Mouse (Mus musculus) CH12.LX (cell line): ENCODE measurements around the gene Brca1. TPM values are rescaled to one million over a fixed set of nuclear protein-coding genes. Genes with fewer than 3 reads are reported as not detected.

Experiments
- DNase-seq: peaks from one replicate; pipeline ENCODE4 v3.0.0-alpha.2; 2013; ENCODE audit errors: extremely low read depth
- H3K27ac ChIP-seq: 2 replicates; pipeline ENCODE4 v1.5.1; 2012; ENCODE audit warnings: low read depth, mild to moderate bottlenecking, control low read depth, moderate library complexity; ENCODE audit not compliant: insufficient read depth
- H3K27me3 ChIP-seq: replicated peaks from 2 replicates; pipeline ENCODE3; 2012; ENCODE audit warnings: inconsistent platforms
- H3K36me3 ChIP-seq, 2 experiments: replicated peaks in 1 of 2; 2 replicates each; pipeline versions ENCODE3 to v1.6.1; 2012; ENCODE audit warnings: inconsistent platforms in 1 of 2, low read length in 1 of 2, mild to moderate bottlenecking in 1 of 2, mixed read lengths in 1 of 2, moderate library complexity in 1 of 2; ENCODE audit not compliant: control insufficient read depth in 1 of 2, insufficient read depth in 1 of 2
- H3K4me1 ChIP-seq, 2 experiments: 2 replicates each; pipeline ENCODE4 v1.6.1; 2012; ENCODE audit warnings: inconsistent platforms in 1 of 2, moderate library complexity in 1 of 2; ENCODE audit not compliant: insufficient read depth in 2 of 2, control insufficient read depth in 1 of 2
- H3K4me2 ChIP-seq: 2 replicates; pipeline ENCODE4 v1.6.1; 2012; ENCODE audit warnings: low read depth, mild to moderate bottlenecking, control low read depth; ENCODE audit not compliant: poor library complexity, insufficient read depth, severe bottlenecking
- H3K4me3 ChIP-seq, 3 experiments: fragments of 150-350 bp in 1 of 3; sonication (generic) in 1 of 3; replicated peaks in 1 of 3; 2 replicates each; pipeline versions ENCODE3 to v1.5.1; 2011 to 2012; ENCODE audit warnings: low read depth in 2 of 3, low read length in 2 of 3, mild to moderate bottlenecking in 2 of 3, moderate library complexity in 2 of 3, control low read depth in 1 of 3, improper control_type of control experiment in 1 of 3, inconsistent platforms in 1 of 3, mixed read lengths in 1 of 3; ENCODE audit not compliant: poor library complexity in 1 of 3
- H3K79me2 ChIP-seq: replicated peaks from 2 replicates; pipeline ENCODE4 v1.6.1; 2012; ENCODE audit warnings: mild to moderate bottlenecking, moderate library complexity; ENCODE audit not compliant: control insufficient read depth, poor library complexity, insufficient read depth, severe bottlenecking; ENCODE audit errors: extremely low read depth
- H3K9ac ChIP-seq: 2 replicates; pipeline ENCODE4 v1.6.1; 2012; ENCODE audit warnings: low read depth, mild to moderate bottlenecking, control low read depth, moderate library complexity; ENCODE audit not compliant: insufficient read depth
- H3K9me3 ChIP-seq: replicated peaks from 2 replicates; pipeline ENCODE3; 2012; ENCODE audit warnings: low read length, inconsistent platforms, mixed read lengths
- BHLHE40 ChIP-seq: IDR thresholded peaks from 2 replicates; pipeline ENCODE4 v1.6.1; 2011; ENCODE audit warnings: mild to moderate bottlenecking, low read depth, low read length, improper control_type of control experiment
- CHD1 ChIP-seq: IDR thresholded peaks from 2 replicates; pipeline ENCODE4 v1.6.1; 2012; ENCODE audit warnings: low read depth, low read length, improper control_type of control experiment, inconsistent platforms
- CHD2 ChIP-seq: IDR thresholded peaks from 2 replicates; pipeline ENCODE4 v1.6.1; 2011; ENCODE audit warnings: low read length, improper control_type of control experiment
- CTCF ChIP-seq, 2 experiments: IDR thresholded peaks in 1 of 2; conservative IDR thresholded peaks in 1 of 2; 2 replicates each; pipeline ENCODE4 v1.5.1; 2011 to 2012; ENCODE audit warnings: low read depth in 2 of 2, low read length in 2 of 2, improper control_type of control experiment in 1 of 2, inconsistent platforms in 1 of 2, mild to moderate bottlenecking in 1 of 2, moderate library complexity in 1 of 2
- E2F4 ChIP-seq: IDR thresholded peaks from 2 replicates; pipeline ENCODE4 v1.6.1; 2011; ENCODE audit warnings: low read depth, low read length, improper control_type of control experiment; ENCODE audit not compliant: insufficient replicate concordance
- EP300 ChIP-seq: IDR thresholded peaks from 2 replicates; pipeline ENCODE4 v1.6.1; 2011; ENCODE audit warnings: low read length, improper control_type of control experiment
- ETS1 ChIP-seq: conservative IDR thresholded peaks from 2 replicates; pipeline ENCODE4 v1.6.1; 2012; ENCODE audit warnings: low read depth, mild to moderate bottlenecking, inconsistent platforms, low read length, improper control_type of control experiment, moderate library complexity
- GABPA ChIP-seq: IDR thresholded peaks from 2 replicates; pipeline ENCODE4 v1.6.1; 2012; ENCODE audit warnings: low read depth, low read length, improper control_type of control experiment, inconsistent platforms; ENCODE audit not compliant: insufficient replicate concordance
- JUN ChIP-seq: IDR thresholded peaks from 2 replicates; pipeline ENCODE4 v1.6.1; 2011; ENCODE audit warnings: low read depth, mild to moderate bottlenecking, low read length, improper control_type of control experiment, moderate library complexity; ENCODE audit not compliant: insufficient read depth
- JUND ChIP-seq: conservative IDR thresholded peaks from 2 replicates; pipeline ENCODE4 v1.6.1; 2011; ENCODE audit warnings: low read depth, low read length, improper control_type of control experiment
- KAT2A ChIP-seq: IDR thresholded peaks from 2 replicates; pipeline ENCODE4 v1.6.1; 2012; ENCODE audit warnings: low read length, improper control_type of control experiment, inconsistent platforms; ENCODE audit not compliant: insufficient replicate concordance
- MAX ChIP-seq: IDR thresholded peaks from 2 replicates; pipeline ENCODE4 v1.6.1; 2011; ENCODE audit warnings: low read length, improper control_type of control experiment
- MEF2A ChIP-seq: IDR thresholded peaks from 2 replicates; pipeline ENCODE4 v1.6.1; 2014; ENCODE audit warnings: low read depth, mild to moderate bottlenecking, inconsistent platforms, low read length, improper control_type of control experiment, borderline replicate concordance
- MXI1 ChIP-seq: IDR thresholded peaks from 2 replicates; pipeline ENCODE4 v1.6.1; 2011; ENCODE audit warnings: mild to moderate bottlenecking, low read depth, low read length, improper control_type of control experiment
- MYC ChIP-seq: IDR thresholded peaks from 2 replicates; pipeline ENCODE4 v1.6.1; 2011; ENCODE audit warnings: low read depth, mild to moderate bottlenecking, improper control_type of control experiment, low read length
- NELFE ChIP-seq: IDR thresholded peaks from 2 replicates; pipeline ENCODE4 v1.6.1; 2011; ENCODE audit warnings: low read depth, low read length, improper control_type of control experiment
- PAX5 ChIP-seq: IDR thresholded peaks from 2 replicates; pipeline ENCODE4 v1.6.1; 2012; ENCODE audit warnings: low read length, inconsistent platforms, mixed read lengths
- POLR2A ChIP-seq: IDR thresholded peaks from 2 replicates; pipeline ENCODE4 v1.6.1; 2011; ENCODE audit warnings: low read depth, mild to moderate bottlenecking, improper control_type of control experiment, low read length
- POLR2AphosphoS2 ChIP-seq: IDR thresholded peaks from 2 replicates; pipeline ENCODE4 v1.6.1; 2011; ENCODE audit warnings: low read depth, low read length, improper control_type of control experiment
- RAD21 ChIP-seq: IDR thresholded peaks from 2 replicates; pipeline ENCODE4 v1.6.1; 2011; ENCODE audit warnings: low read depth, mild to moderate bottlenecking, low read length, improper control_type of control experiment, moderate library complexity
- SMC3 ChIP-seq: IDR thresholded peaks from 2 replicates; pipeline ENCODE4 v1.6.1; 2011; ENCODE audit warnings: low read depth, low read length, improper control_type of control experiment
- TBP ChIP-seq: conservative IDR thresholded peaks from 2 replicates; pipeline ENCODE4 v1.6.1; 2011; ENCODE audit warnings: low read depth, low read length, improper control_type of control experiment
- TCF12 ChIP-seq: IDR thresholded peaks from 2 replicates; pipeline ENCODE4 v1.6.1; 2014; ENCODE audit warnings: low read depth, mild to moderate bottlenecking, inconsistent platforms, low read length, improper control_type of control experiment
- USF1 ChIP-seq: IDR thresholded peaks from 2 replicates; pipeline ENCODE4 v1.6.1; 2014; ENCODE audit warnings: low read depth, mild to moderate bottlenecking, inconsistent platforms, low read length, improper control_type of control experiment
- USF2 ChIP-seq: conservative IDR thresholded peaks from 2 replicates; pipeline ENCODE4 v1.6.1; 2011; ENCODE audit warnings: low read depth, low read length, improper control_type of control experiment
- ZC3H11A ChIP-seq: IDR thresholded peaks from 2 replicates; pipeline ENCODE4 v1.6.1; 2012; ENCODE audit warnings: low read depth, mild to moderate bottlenecking, inconsistent platforms, low read length, improper control_type of control experiment
- ZKSCAN1 ChIP-seq: IDR thresholded peaks from 2 replicates; pipeline ENCODE4 v1.6.1; 2012; ENCODE audit warnings: low read depth, inconsistent platforms, low read length, improper control_type of control experiment, borderline replicate concordance
- ZNF384 ChIP-seq: IDR thresholded peaks from 2 replicates; pipeline ENCODE4 v1.6.1; 2012; ENCODE audit warnings: low read depth, low read length, improper control_type of control experiment, inconsistent platforms
- dilution Hi-C: fragments of 300-500 bp; cut with MboI; formaldehyde crosslinking; loops from 2 replicates; pipeline ENCODE4 v1.14.3; 2020; ENCODE audit warnings: low sequenced_read_pairs; ENCODE audit not compliant: extremely low pct_unique_long_range_greater_than_20kb, extremely low pct_ligation_motif_present
- in situ Hi-C: fragments of 300-500 bp; cut with MboI; formaldehyde crosslinking; loops from 3 replicates; pipeline ENCODE4 v1.14.3; 2019; ENCODE audit warnings: low sequenced_read_pairs, low pct_ligation_motif_present, low pct_unique_long_range_greater_than_20kb, mixed read lengths
- polyA plus RNA-seq: library from polyadenylated mRNA; unstranded; fragments of >175 nt; gene quantifications from 2 replicates; pipeline ENCODE4 v1.2.1, GENCODE M21; 2012; ENCODE audit warnings: low read depth; ENCODE audit not compliant: insufficient read length
- total RNA-seq, 2 experiments: library from RNA; depleted of rRNA; stranded (reverse); fragments of 300-350 nt in 1 of 2; fragments of >200 nt in 1 of 2; gene quantifications; 2 replicates each; pipeline ENCODE4 v1.2.3; 2012 to 2014

Gene Brca1
- total and polyA plus RNA-seq, 3 experiments, result 31.3 to 37.5 (median 33.0) TPM

DNA sequence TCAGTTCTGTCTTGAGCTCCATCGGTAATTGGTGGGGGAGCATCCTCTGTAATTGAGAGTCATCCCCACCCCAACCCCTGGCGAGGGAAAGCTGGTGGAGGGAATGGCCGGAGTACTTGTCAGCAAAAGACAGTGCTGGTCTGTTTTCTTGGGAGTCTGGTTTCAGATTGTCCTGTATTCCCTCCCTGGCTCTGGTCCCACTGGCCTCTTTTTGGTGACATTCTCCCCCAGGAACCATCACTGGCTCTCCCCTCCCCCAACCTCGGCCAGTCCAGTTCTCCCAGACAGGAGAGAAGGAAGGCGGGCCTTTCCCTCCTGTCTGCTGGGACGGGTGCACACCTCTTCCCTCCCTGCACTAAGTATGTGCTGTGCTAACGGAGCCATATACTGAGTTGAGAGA is 79.4 kb downstream of the Brca1 start:
- Histone ChIP-seq H3K4me1 (peaks cover 6 to 35% of the 10 kb centered on the region in 2 experiments), H3K4me3 (no peak overlapping the region), H3K4me2 (no peak overlapping the region), H3K79me2 (no peaks in the 10 kb centered on the region), H3K9me3 (no peaks in the 10 kb centered on the region), H3K36me3 (no peaks in the 10 kb centered on the region), H3K27ac (no peak overlapping the region), H3K27me3 (peaks cover 23% of the 10 kb centered on the region), H3K9ac (no peak overlapping the region)
- DNase-seq, result no peak
- in situ Hi-C loops, result no loop called here
- dilution Hi-C loops, result no loop called here
- TF ChIP-seq POLR2A (no peak), MXI1 (no peak), POLR2AphosphoS2 (no peak)

DNA sequence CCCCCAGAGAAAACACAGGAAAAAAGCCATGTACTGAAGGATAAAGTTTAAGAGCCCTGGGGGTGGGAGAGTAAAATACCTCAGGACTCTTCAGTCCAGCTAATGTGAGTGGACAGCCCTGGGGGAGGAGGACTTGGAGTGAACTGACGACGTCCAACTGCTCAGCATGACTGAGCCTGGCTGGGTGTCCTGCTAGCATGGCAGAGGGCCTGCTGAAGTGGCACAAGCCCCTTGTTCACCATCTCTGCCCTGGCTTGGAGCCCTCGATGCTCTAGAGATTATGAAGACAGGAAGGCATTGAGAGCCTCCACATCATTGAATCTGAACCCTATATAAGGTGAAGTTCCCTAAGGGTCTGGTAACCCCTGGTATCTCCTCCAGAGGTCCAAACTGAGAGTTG is 79.8 kb downstream of the Brca1 start:
- no peaks in the 10 kb centered on the region for H3K36me3 ChIP-seq
- no peak for TF ChIP-seq BHLHE40
- no peak for TF ChIP-seq RAD21
- TF ChIP-seq ETS1, result no peak
- no peak for TF ChIP-seq TBP
- no peak for TF ChIP-seq ZNF384
- no peak for TF ChIP-seq CHD2
- TF ChIP-seq KAT2A, result no peak
- no peak for TF ChIP-seq GABPA
- no peak for TF ChIP-seq E2F4
- TF ChIP-seq ZC3H11A, result no peak
- TF ChIP-seq MAX, result no peak
- no peak overlapping the region for H3K27ac ChIP-seq
- H3K9ac ChIP-seq, result no peak overlapping the region
- H3K4me2 ChIP-seq, result no peak overlapping the region
- DNase-seq, result no peak
- peaks cover 27% of the 10 kb centered on the region for H3K27me3 ChIP-seq
- H3K79me2 ChIP-seq, result no peaks in the 10 kb centered on the region
- dilution Hi-C loops (no loop called here), in situ Hi-C loops (no loop called here)
- H3K4me3 ChIP-seq, result no peak overlapping the region
- H3K4me1 ChIP-seq, result peaks cover 6 to 39% of the 10 kb centered on the region in 2 experiments
- H3K9me3 ChIP-seq, result no peaks in the 10 kb centered on the region

DNA sequence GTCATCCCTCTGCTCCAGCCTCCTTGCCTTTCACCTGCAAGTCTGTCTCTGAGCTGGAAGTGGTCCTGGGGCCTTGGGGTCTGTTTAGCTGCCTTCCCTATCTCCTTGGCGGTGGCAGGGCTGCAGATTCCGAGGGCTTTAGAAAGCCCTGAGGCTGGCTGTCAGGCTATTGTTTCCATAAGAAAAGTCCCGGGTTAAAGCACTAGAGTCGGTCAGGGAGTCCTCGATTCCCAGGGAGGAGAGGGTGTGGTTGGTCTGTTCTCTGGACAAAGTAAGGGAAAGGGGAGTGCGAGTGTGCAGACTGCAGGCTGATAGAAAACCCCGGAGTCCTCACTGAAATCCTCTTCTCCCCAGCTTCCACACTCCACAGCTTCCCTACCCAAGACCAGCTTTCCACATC is 81.5 kb downstream of the Brca1 start:
- no peak for DNase-seq
- Histone ChIP-seq H3K27me3 (peaks cover 31% of the 10 kb centered on the region), H3K27ac (no peak overlapping the region), H3K4me3 (no peak overlapping the region), H3K79me2 (no peaks in the 10 kb centered on the region), H3K4me2 (no peak overlapping the region), H3K9me3 (no peaks in the 10 kb centered on the region), H3K9ac (no peak overlapping the region), H3K4me1 (peaks cover 8 to 44% of the 10 kb centered on the region in 2 experiments), H3K36me3 (no peaks in the 10 kb centered on the region)
- dilution Hi-C loops (no loop called here), in situ Hi-C loops (no loop called here)
- no peak for TF ChIP-seq ZKSCAN1
- TF ChIP-seq CTCF (conservative IDR thresholded peaks at IDR 0.05 in 1 of 2, IDR thresholded peaks at IDR 0.05 in 1 of 2; ENCODE audit: low read depth in 2 of 2, low read length in 2 of 2), result no peak
- TF ChIP-seq SMC3, result no peak
- TF ChIP-seq JUND, result no peak
- TF ChIP-seq TCF12, result no peak
- TF ChIP-seq USF2, result no peak
- TF ChIP-seq USF1, result no peak
- TF ChIP-seq MAX, result no peak
- no peak for TF ChIP-seq ZC3H11A
- TF ChIP-seq CHD1, result no peak
- no peak for TF ChIP-seq E2F4
- no peak for TF ChIP-seq JUN
- TF ChIP-seq MXI1, result no peak
- no peak for TF ChIP-seq PAX5
- no peak for TF ChIP-seq NELFE
- no peak for TF ChIP-seq MYC
- no peak for TF ChIP-seq RAD21
- TF ChIP-seq EP300, result no peak
- TF ChIP-seq MEF2A, result no peak
